Mouse (Mus musculus): ENCODE measurements at regions not wholly inside any gene's neighbourhood (a gene's known extent, or its start where the extent isn't known, plus 50 kb on each side); places are given as distances from the start of the nearest gene placed in this dataset.

DNA sequence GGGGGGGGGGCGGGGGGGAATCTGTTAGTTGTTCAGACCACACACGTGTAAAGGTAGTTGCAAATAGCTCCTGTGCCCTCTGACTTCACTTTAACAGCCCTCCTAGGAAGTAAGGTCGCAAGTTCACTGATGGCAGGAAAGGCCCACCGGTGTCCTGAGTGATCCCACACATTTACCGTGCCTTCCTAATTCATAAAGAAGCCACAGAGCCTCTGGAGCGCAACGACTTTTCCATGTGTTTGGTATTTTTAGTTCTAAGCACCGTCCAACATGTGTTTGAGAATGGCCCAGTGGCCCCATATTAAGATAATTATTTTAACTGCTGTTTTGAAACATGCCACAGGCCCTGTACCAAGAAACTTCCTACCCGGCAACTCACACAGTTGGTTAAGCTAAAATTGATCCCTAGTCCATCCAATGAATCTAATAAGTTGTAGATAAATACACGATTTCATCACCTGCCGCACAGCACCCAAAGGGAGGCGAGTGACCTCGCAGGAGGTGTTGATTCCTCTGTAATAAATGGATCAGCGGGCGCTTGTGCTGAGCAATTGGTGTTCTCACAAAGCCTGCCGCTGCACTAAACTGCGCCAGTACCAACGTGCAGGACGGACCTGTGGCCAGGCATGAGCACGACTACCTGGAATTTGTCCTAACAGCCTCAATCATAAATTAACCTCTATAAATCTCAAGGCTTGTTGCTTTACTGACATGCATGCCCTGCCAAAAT lies 198.9 kb downstream of the Pax1 start:
- Histone ChIP-seq H3K27ac (ENCODE audit: insufficient read depth, low read depth, low read length, poor library complexity, severe bottlenecking) (no peak overlapping the region), H3K4me3 (ENCODE audit: insufficient read depth in 1 of 2, low read depth in 1 of 2, low read length in 2 of 2, poor library complexity in 1 of 2, severe bottlenecking in 1 of 2) (no peak overlapping the region), H3K9me3 (ENCODE audit: control insufficient read depth, insufficient read depth, low read depth, low read length) (no peaks in the 10 kb centered on the region), H3K4me1 (ENCODE audit: control insufficient read depth in 2 of 2, insufficient read depth in 2 of 2, low read length in 2 of 2, poor library complexity in 1 of 2) (no peaks in the 10 kb centered on the region), H3K9ac (ENCODE audit: insufficient read depth, low read depth, low read length, poor library complexity, severe bottlenecking) (no peak overlapping the region), H3K36me3 (ENCODE audit: control insufficient read depth, insufficient read depth, low read length, poor library complexity, severe bottlenecking) (no peaks in the 10 kb centered on the region)
- no peak for DNase-seq (ENCODE audit: low read depth, low spot score)
- in situ Hi-C loops (cut with MboI; ENCODE audit: low sequenced_read_pairs in 2 of 2, unreplicated experiment in 2 of 2): no loop called here
- TF ChIP-seq ZNF384 (IDR thresholded peaks at IDR 0.05; ENCODE audit: low read depth, low read length) (no peak), CHD2 (IDR thresholded peaks at IDR 0.05; ENCODE audit: low read depth, low read length) (no peak), HCFC1 (IDR thresholded peaks at IDR 0.05; ENCODE audit: borderline replicate concordance, insufficient read depth, low read length) (no peak), ZC3H11A (IDR thresholded peaks at IDR 0.05; ENCODE audit: borderline replicate concordance, low read depth, low read length) (no peak), MAFK (IDR thresholded peaks at IDR 0.05; ENCODE audit: insufficient read depth, low read depth, low read length) (no peak)

DNA sequence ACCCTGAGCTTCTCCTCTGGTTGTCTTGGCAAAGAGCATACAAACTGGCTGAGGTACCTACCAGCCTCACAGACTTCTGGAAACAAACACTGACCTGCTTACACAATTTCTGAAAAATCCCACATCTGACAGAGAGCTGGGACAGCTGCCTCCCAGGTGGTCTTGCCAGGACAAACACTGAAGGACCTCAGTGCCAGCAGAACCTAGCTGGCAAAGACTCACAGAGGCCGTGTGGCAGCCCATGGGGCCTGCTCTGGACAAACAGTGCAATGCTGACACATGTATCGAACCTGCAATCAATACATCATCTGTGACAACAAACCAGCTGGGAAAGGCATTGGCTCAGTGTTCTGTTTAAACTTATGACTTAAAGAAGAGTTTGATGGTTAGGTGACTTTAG lies 167.4 kb downstream of the Pax1 start:
- H3K27ac ChIP-seq (ENCODE audit: insufficient read depth, low read depth, low read length, poor library complexity, severe bottlenecking): no peak overlapping the region
- in situ Hi-C loops (cut with MboI; ENCODE audit: low sequenced_read_pairs in 2 of 2, unreplicated experiment in 2 of 2): no loop called here
- H3K4me3 ChIP-seq (ENCODE audit: insufficient read depth in 1 of 2, low read depth in 1 of 2, low read length in 2 of 2, poor library complexity in 1 of 2, severe bottlenecking in 1 of 2): no peak overlapping the region
- H3K4me1 ChIP-seq (ENCODE audit: control insufficient read depth in 2 of 2, insufficient read depth in 2 of 2, low read length in 2 of 2, poor library complexity in 1 of 2): no peaks in the 10 kb centered on the region
- no peaks in the 10 kb centered on the region for H3K36me3 ChIP-seq (ENCODE audit: control insufficient read depth, insufficient read depth, low read length, poor library complexity, severe bottlenecking)
- no peak for TF ChIP-seq HCFC1 (IDR thresholded peaks at IDR 0.05; ENCODE audit: borderline replicate concordance, insufficient read depth, low read length)
- TF ChIP-seq ZC3H11A (IDR thresholded peaks at IDR 0.05; ENCODE audit: borderline replicate concordance, low read depth, low read length): no peak
- no peak for TF ChIP-seq MAFK (IDR thresholded peaks at IDR 0.05; ENCODE audit: insufficient read depth, low read depth, low read length)
- TF ChIP-seq CHD2 (IDR thresholded peaks at IDR 0.05; ENCODE audit: low read depth, low read length): no peak
- TF ChIP-seq ZNF384 (IDR thresholded peaks at IDR 0.05; ENCODE audit: low read depth, low read length): no peak
- no peak for DNase-seq (ENCODE audit: low read depth, low spot score)
- H3K9me3 ChIP-seq (ENCODE audit: control insufficient read depth, insufficient read depth, low read depth, low read length): no peaks in the 10 kb centered on the region
- no peak overlapping the region for H3K9ac ChIP-seq (ENCODE audit: insufficient read depth, low read depth, low read length, poor library complexity, severe bottlenecking)

GRCm38 (mm10) chr2:147515436-147515835 lies 153.7 kb downstream of the Pax1 start:
- Histone ChIP-seq H3K27ac (ENCODE audit: insufficient read depth, low read depth, low read length, poor library complexity, severe bottlenecking) (no peak overlapping the region), H3K9ac (ENCODE audit: insufficient read depth, low read depth, low read length, poor library complexity, severe bottlenecking) (no peak overlapping the region), H3K4me1 (ENCODE audit: control insufficient read depth in 2 of 2, insufficient read depth in 2 of 2, low read length in 2 of 2, poor library complexity in 1 of 2) (no peaks in the 10 kb centered on the region), H3K9me3 (ENCODE audit: control insufficient read depth, insufficient read depth, low read depth, low read length) (no peaks in the 10 kb centered on the region), H3K4me3 (ENCODE audit: insufficient read depth in 1 of 2, low read depth in 1 of 2, low read length in 2 of 2, poor library complexity in 1 of 2, severe bottlenecking in 1 of 2) (no peak overlapping the region), H3K36me3 (ENCODE audit: control insufficient read depth, insufficient read depth, low read length, poor library complexity, severe bottlenecking) (no peaks in the 10 kb centered on the region)
- in situ Hi-C loops (cut with MboI; ENCODE audit: low sequenced_read_pairs in 2 of 2, unreplicated experiment in 2 of 2): no loop called here
- no peak for TF ChIP-seq MAFK (IDR thresholded peaks at IDR 0.05; ENCODE audit: insufficient read depth, low read depth, low read length)
- TF ChIP-seq ZNF384 (IDR thresholded peaks at IDR 0.05; ENCODE audit: low read depth, low read length): no peak
- no peak for TF ChIP-seq CHD2 (IDR thresholded peaks at IDR 0.05; ENCODE audit: low read depth, low read length)
- no peak for TF ChIP-seq ZC3H11A (IDR thresholded peaks at IDR 0.05; ENCODE audit: borderline replicate concordance, low read depth, low read length)
- TF ChIP-seq HCFC1 (IDR thresholded peaks at IDR 0.05; ENCODE audit: borderline replicate concordance, insufficient read depth, low read length): no peak
- DNase-seq (ENCODE audit: low read depth, low spot score): no peak

DNA sequence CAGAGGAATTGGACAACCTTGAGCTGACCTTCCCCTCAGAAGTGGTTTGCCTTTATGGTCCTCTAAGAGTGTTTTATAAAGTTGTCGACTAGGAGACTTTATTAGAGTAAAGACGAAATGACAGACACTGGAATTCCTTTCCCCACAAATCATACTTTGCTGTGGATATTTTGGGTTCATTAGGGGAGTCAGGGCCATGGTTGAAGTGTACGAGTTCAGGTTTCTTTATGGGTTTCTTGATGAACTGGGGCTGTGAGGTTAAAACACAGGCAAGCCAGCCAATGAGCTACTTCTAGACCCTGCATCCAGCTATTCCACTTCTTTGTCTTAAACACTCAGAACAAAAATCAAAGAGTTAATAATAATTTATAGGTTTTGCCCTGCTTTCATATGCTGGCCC lies 153.0 kb downstream of the Pax1 start:
- in situ Hi-C loops (cut with MboI; ENCODE audit: low sequenced_read_pairs in 2 of 2, unreplicated experiment in 2 of 2): no loop called here

More for the DNA sequence above, 153.0 kb downstream of the Pax1 start:
- H3K9ac ChIP-seq (ENCODE audit: insufficient read depth, low read depth, low read length, poor library complexity, severe bottlenecking): no peak overlapping the region
- H3K9me3 ChIP-seq (ENCODE audit: control insufficient read depth, insufficient read depth, low read depth, low read length): no peaks in the 10 kb centered on the region
- no peaks in the 10 kb centered on the region for H3K36me3 ChIP-seq (ENCODE audit: control insufficient read depth, insufficient read depth, low read length, poor library complexity, severe bottlenecking)
- H3K4me1 ChIP-seq (ENCODE audit: control insufficient read depth in 2 of 2, insufficient read depth in 2 of 2, low read length in 2 of 2, poor library complexity in 1 of 2): no peaks in the 10 kb centered on the region
- no peak overlapping the region for H3K27ac ChIP-seq (ENCODE audit: insufficient read depth, low read depth, low read length, poor library complexity, severe bottlenecking)
- DNase-seq (ENCODE audit: low read depth, low spot score): no peak
- H3K4me3 ChIP-seq (ENCODE audit: insufficient read depth in 1 of 2, low read depth in 1 of 2, low read length in 2 of 2, poor library complexity in 1 of 2, severe bottlenecking in 1 of 2): no peak overlapping the region
- TF ChIP-seq ZNF384 (IDR thresholded peaks at IDR 0.05; ENCODE audit: low read depth, low read length) (no peak), CHD2 (IDR thresholded peaks at IDR 0.05; ENCODE audit: low read depth, low read length) (no peak), ZC3H11A (IDR thresholded peaks at IDR 0.05; ENCODE audit: borderline replicate concordance, low read depth, low read length) (no peak), HCFC1 (IDR thresholded peaks at IDR 0.05; ENCODE audit: borderline replicate concordance, insufficient read depth, low read length) (no peak), MAFK (IDR thresholded peaks at IDR 0.05; ENCODE audit: insufficient read depth, low read depth, low read length) (no peak)
